Mouse (Mus musculus): ENCODE results near the gene Mdm2. TPM values are rescaled to one million over a fixed set of nuclear protein-coding genes. Genes with fewer than 3 reads are reported as not detected.
A peak's percentile ranks its signal among the peaks of the same experiment; 100 is the strongest.
"Not testable (repeated sequence)": the region's sequence is repeated elsewhere in the genome, so short reads cannot be mapped to it uniquely, and the experiment has no call there.

Gene Mdm2
- polyA plus RNA-seq, 1 experiment from 2014 or later: 47.7 TPM

DNA sequence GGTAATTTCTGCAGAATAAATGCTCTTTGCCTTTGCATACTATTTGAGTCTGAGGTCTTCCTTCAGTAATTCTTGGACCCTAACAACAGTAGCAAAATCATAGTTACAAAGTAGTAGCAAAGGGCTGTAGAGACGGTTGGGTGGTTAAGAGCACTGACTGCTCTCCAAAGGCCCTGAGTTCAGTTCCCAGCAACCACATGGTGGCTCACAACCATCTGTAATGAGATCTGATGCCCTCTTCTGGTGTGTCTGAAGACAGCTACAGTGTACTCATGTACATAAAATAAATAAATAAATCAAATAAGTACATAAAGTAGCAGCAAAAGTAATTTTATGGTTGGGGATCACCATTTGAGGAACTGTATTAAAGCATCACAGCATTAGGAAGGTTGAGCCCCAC lies 5.1 kb upstream of the Mdm2 start:
- H3K27me3 ChIP-seq; H3K4me3 ChIP-seq; ATAC-seq (ENCODE audit: borderline replicate concordance, extremely low read depth, low FRiP score, low TSS enrichment); H3K36me3 ChIP-seq; H3K4me2 ChIP-seq; H3K27ac ChIP-seq; H3K9ac ChIP-seq; H3K9me3 ChIP-seq: not testable (repeated sequence)
- 93% methylated on average over 1 of the region's 1 CpGs for WGBS
- peaks cover 20% of the 10 kb centered on the region for H3K4me1 ChIP-seq

GRCm38 (mm10) chr10:117714928-117715500 lies 4.5 kb upstream of the Mdm2 start:
- no peak overlapping the region for H3K27ac ChIP-seq
- H3K4me2 ChIP-seq: no peak overlapping the region
- ATAC-seq (ENCODE audit: borderline replicate concordance, extremely low read depth, low FRiP score, low TSS enrichment): no peak
- no peak overlapping the region for H3K4me3 ChIP-seq
- H3K4me1 ChIP-seq: peaks cover 20% of the 10 kb centered on the region
- H3K9ac ChIP-seq: no peak overlapping the region
- no peaks in the 10 kb centered on the region for H3K36me3 ChIP-seq
- 68% methylated on average over 4 of the region's 4 CpGs for WGBS
- no peaks in the 10 kb centered on the region for H3K27me3 ChIP-seq
- no peaks in the 10 kb centered on the region for H3K9me3 ChIP-seq

DNA sequence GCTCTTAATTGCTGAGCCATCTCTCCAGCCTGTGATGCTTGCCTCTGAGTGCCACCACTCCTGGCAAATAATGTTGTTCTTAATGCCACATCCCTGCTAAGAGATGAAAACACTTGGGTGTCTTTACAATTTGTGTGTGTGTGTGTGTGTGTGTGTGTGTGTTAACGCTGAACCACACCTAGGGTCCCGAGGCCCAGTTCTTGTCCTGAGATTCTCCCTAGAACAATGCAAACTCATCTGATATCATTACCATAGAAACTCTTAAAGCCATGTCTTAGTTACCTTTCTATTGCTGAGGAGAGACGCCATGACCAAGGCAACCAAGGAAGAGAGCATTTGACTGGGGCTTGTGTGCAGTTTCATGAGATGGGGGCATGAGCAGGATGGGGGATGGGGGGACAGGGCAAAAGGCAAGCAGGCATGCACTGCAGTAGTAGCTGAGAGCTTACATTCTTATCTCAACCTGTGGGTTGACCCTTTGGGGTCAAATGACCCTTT lies 3.5 kb upstream of the Mdm2 start:
- Histone ChIP-seq H3K4me1 (peaks cover 25% of the 10 kb centered on the region), H3K9me3 (no peaks in the 10 kb centered on the region), H3K4me2 (no peak overlapping the region), H3K4me3 (no peak overlapping the region), H3K36me3 (no peaks in the 10 kb centered on the region), H3K27ac (no peak overlapping the region), H3K27me3 (no peaks in the 10 kb centered on the region), H3K9ac (no peak overlapping the region)
- ATAC-seq (ENCODE audit: borderline replicate concordance, extremely low read depth, low FRiP score, low TSS enrichment): no peak
- 81% methylated on average over 3 of the region's 3 CpGs for WGBS

DNA sequence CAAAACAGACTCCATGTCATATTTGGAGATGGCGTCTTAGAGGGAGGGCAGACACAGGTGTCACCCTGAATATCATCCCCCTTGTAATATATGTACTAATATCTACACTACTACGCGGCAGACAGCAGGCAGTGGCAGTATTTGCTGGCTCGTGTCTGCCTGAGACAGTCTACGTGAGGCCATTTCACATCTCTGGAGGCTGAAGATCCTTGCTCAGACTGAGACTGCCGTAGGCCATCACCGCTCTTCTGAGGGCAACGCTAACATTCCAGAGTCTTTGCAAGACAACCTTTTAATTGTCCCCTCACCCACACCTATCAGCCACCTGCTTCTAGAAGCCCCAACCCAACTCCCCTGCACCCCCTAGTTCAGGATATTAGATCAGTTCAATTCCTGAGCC lies 2.9 kb upstream of the Mdm2 start:
- Histone ChIP-seq H3K4me2 (no peak overlapping the region), H3K27me3 (no peaks in the 10 kb centered on the region), H3K9ac (no peak overlapping the region), H3K9me3 (no peaks in the 10 kb centered on the region), H3K27ac (no peak overlapping the region), H3K36me3 (peaks cover 4% of the 10 kb centered on the region; the same call in 1 of the 2 replicates), H3K4me3 (no peak overlapping the region), H3K4me1 (peaks cover 27% of the 10 kb centered on the region)
- 88% methylated on average over 8 of the region's 8 CpGs for WGBS
- ATAC-seq (ENCODE audit: borderline replicate concordance, extremely low read depth, low FRiP score, low TSS enrichment): no peak

- Histone ChIP-seq H3K4me3 (no peak overlapping the region), H3K9me3 (no peaks in the 10 kb centered on the region), H3K36me3 (peaks cover 4% of the 10 kb centered on the region; the same call in 1 of the 2 replicates), H3K27me3 (no peaks in the 10 kb centered on the region), H3K4me2 (no peak overlapping the region), H3K4me1 (peaks cover 21% of the 10 kb centered on the region), H3K27ac (no peak overlapping the region), H3K9ac (no peak overlapping the region)
- ATAC-seq (ENCODE audit: borderline replicate concordance, extremely low read depth, low FRiP score, low TSS enrichment): no peak
- WGBS: 88% methylated on average over 9 of the region's 9 CpGs
Measured at GRCm38 (mm10) chr10:117712871-117713270, 2.3 kb upstream of the Mdm2 start.

DNA sequence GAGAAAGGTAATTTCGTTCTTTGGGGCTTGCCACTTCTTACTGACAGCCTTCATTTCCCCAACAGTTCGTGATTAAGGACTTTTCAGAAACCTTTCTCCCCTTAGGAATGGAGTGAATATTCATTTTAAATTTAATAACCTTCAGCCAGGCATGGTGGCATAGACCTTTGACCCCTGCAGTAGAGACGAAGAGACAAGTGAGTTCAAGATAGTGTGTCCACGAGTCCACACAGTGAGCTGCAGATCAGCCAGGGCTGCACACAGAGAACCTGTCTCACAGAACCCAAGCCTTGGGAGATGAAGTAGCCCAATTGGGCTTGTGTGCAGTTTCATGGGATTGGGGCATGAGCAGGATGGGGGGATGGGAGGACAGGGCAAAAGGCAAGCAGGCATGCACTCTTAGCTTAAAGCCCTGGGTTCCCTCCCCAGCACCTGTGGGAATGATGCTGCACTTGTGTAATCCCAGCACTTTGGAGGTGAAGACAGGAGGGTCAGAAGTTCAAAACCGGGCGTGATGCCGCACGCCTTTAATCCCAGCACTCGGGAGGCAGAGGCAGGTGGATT lies 1.7 kb upstream of the Mdm2 start:
- H3K27me3 ChIP-seq: no peaks in the 10 kb centered on the region
- no peak overlapping the region for H3K9ac ChIP-seq
- 88% methylated on average over 9 of the region's 9 CpGs for WGBS
- H3K36me3 ChIP-seq: peaks cover 10% of the 10 kb centered on the region
- peaks cover 15% of the 10 kb centered on the region for H3K4me1 ChIP-seq
- H3K4me3 ChIP-seq: no peak overlapping the region
- H3K4me2 ChIP-seq: no peak overlapping the region
- ATAC-seq (ENCODE audit: borderline replicate concordance, extremely low read depth, low FRiP score, low TSS enrichment): no peak
- no peak overlapping the region for H3K27ac ChIP-seq
- no peaks in the 10 kb centered on the region for H3K9me3 ChIP-seq

DNA sequence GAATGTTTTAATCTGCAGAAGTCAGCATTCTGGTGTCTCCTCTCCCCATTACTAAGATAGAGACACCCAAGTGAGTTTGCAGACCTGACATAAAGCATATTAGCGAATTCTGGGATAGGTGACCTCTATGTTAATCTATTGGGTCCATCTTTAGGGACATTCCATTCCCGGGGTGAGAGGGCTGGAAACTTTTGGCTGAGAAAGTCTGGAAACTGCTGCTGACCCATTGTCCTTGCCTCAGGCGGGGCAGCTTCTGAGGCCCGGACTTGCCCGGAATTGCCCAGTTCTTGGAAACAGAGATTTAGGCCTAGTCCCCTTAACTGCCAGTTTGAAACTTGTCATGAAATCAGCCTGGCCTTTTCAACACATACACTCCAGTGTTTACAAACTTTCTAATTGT lies 850 bp upstream of the Mdm2 start:
- no peak for ATAC-seq (ENCODE audit: borderline replicate concordance, extremely low read depth, low FRiP score, low TSS enrichment)
- Histone ChIP-seq H3K9ac (peak overlapping the region; percentile 99; the same call in 1 of the 2 replicates), H3K4me3 (peak overlapping the region; percentile 84), H3K27ac (peak overlapping the region; percentile 64; the same call in 1 of the 2 replicates), H3K9me3 (no peaks in the 10 kb centered on the region), H3K36me3 (peaks cover 18% of the 10 kb centered on the region), H3K27me3 (no peaks in the 10 kb centered on the region), H3K4me2 (peak overlapping the region; percentile 67), H3K4me1 (peaks cover 15% of the 10 kb centered on the region)
- WGBS: 64% methylated on average over 5 of the region's 5 CpGs

- ATAC-seq (ENCODE audit: borderline replicate concordance, extremely low read depth, low FRiP score, low TSS enrichment): peak; percentile 84
- under 1% methylated on average over 60 of the region's 71 CpGs for WGBS
- peak overlapping the region; percentile 84 for H3K4me3 ChIP-seq
Measured at GRCm38 (mm10) chr10:117709930-117710603, 491 bp downstream of the Mdm2 start.

GRCm38 (mm10) chr10:117709326-117709830 lies 1.2 kb downstream of the Mdm2 start:
- H3K9me3 ChIP-seq: no peaks in the 10 kb centered on the region
- H3K4me2 ChIP-seq: peak overlapping the region; percentile 66
- no peaks in the 10 kb centered on the region for H3K27me3 ChIP-seq
- peak overlapping the region; percentile 84 for H3K4me3 ChIP-seq
- H3K36me3 ChIP-seq: peaks cover 32% of the 10 kb centered on the region
- 33% methylated on average over 12 of the region's 12 CpGs for WGBS
- no peak for ATAC-seq (ENCODE audit: borderline replicate concordance, extremely low read depth, low FRiP score, low TSS enrichment)
- peak overlapping the region; percentile 99 for H3K9ac ChIP-seq
- H3K27ac ChIP-seq: peak overlapping the region; percentile 95
- peaks cover 15% of the 10 kb centered on the region for H3K4me1 ChIP-seq

More at GRCm38 (mm10) chr10:117709930-117710603, 491 bp downstream of the Mdm2 start:
- H3K9me3 ChIP-seq: no peaks in the 10 kb centered on the region
- H3K36me3 ChIP-seq: peaks cover 26% of the 10 kb centered on the region
- no peaks in the 10 kb centered on the region for H3K27me3 ChIP-seq
- peaks cover 15% of the 10 kb centered on the region for H3K4me1 ChIP-seq
- peak overlapping the region; percentile 66 for H3K4me2 ChIP-seq
- H3K9ac ChIP-seq: peak overlapping the region; percentile 99
- peak overlapping the region; percentile 95 for H3K27ac ChIP-seq

DNA sequence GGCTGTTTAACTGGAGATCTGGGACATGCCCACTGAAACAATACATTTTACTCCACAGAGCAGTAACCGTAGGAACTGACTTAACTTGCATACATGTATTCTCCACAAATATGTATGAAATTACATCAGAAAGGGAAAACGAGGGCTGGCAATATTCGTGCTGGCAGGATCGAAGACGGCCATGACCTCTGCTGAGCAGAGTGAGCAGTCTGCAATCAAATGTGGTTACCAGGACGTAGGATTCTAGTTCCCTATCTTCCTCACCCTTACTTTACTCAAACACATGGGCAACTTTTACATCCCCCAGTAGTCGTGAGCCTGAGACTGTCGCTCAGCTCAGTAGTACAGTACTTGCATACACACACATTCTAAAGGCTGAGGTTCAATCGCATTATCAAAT lies 1.7 kb downstream of the Mdm2 start:
- H3K4me3 ChIP-seq: peak overlapping the region; percentile 84
- no peaks in the 10 kb centered on the region for H3K27me3 ChIP-seq
- no peak overlapping the region for H3K27ac ChIP-seq
- H3K36me3 ChIP-seq: peaks cover 37% of the 10 kb centered on the region
- H3K4me1 ChIP-seq: peaks cover 15% of the 10 kb centered on the region
- no peak for ATAC-seq (ENCODE audit: borderline replicate concordance, extremely low read depth, low FRiP score, low TSS enrichment)
- H3K4me2 ChIP-seq: peak overlapping the region; percentile 66
- H3K9ac ChIP-seq: peak overlapping the region; percentile 10; the same call in 1 of the 2 replicates
- WGBS: 77% methylated on average over 9 of the region's 9 CpGs
- H3K9me3 ChIP-seq: no peaks in the 10 kb centered on the region

GRCm38 (mm10) chr10:117708376-117708775 lies 2.2 kb downstream of the Mdm2 start:
- 94% methylated on average over 2 of the region's 2 CpGs for WGBS
- no peaks in the 10 kb centered on the region for H3K9me3 ChIP-seq
- peaks cover 15% of the 10 kb centered on the region for H3K4me1 ChIP-seq
- no peak overlapping the region for H3K4me2 ChIP-seq
- H3K27me3 ChIP-seq: no peaks in the 10 kb centered on the region
- no peak overlapping the region; the same call in 1 of the 2 replicates for H3K4me3 ChIP-seq
- no peak overlapping the region for H3K27ac ChIP-seq
- no peak for ATAC-seq (ENCODE audit: borderline replicate concordance, extremely low read depth, low FRiP score, low TSS enrichment)
- H3K9ac ChIP-seq: no peak overlapping the region
- peaks cover 42% of the 10 kb centered on the region for H3K36me3 ChIP-seq
